Mouse (Mus musculus) gastrocnemius, postnatal 4 days (tissue): ENCODE measurements around the gene Rpn1. TPM values are rescaled to one million over a fixed set of nuclear protein-coding genes. Genes with fewer than 3 reads are reported as not detected.
A peak's percentile ranks its signal among the peaks of the same experiment; 100 is the strongest.

Source experiments
- DNase-seq, 2 experiments: peaks; one replicate each; pipeline ENCODE4 v3.0.0; 2021 to 2022; ENCODE audit warnings: low spot score in 2 of 2, mixed read lengths in 2 of 2
- total RNA-seq, 2 experiments: library from RNA; stranded (reverse); gene quantifications; 2 replicates each; pipeline ENCODE4 v1.2.3; 2021

The Rpn1 gene
- total RNA-seq, 2 experiments from 2014 or later: 101 to 110 TPM

DNA sequence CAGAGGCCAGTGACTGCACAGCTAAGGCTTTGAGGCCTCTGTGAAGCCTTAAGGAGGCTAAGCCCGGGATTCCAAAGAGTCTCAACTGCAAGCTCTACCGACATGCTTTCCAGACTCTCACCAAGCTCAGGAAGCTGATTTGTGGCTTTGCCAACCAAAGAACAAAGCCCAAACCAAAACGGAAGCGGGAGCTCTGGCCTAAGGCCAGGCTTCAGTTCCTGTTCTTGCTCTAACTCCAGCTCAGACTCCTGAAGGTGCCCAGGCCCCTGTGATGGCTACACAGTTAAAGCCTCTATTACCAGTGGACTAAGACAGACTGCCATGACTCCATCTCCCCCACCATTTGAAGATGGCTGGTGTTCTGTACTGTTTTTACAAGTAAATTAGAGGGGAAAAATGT lies 19.2 kb upstream of the Rpn1 start:
- peak in 1 of 2 experiments; percentile 26 for DNase-seq

DNA sequence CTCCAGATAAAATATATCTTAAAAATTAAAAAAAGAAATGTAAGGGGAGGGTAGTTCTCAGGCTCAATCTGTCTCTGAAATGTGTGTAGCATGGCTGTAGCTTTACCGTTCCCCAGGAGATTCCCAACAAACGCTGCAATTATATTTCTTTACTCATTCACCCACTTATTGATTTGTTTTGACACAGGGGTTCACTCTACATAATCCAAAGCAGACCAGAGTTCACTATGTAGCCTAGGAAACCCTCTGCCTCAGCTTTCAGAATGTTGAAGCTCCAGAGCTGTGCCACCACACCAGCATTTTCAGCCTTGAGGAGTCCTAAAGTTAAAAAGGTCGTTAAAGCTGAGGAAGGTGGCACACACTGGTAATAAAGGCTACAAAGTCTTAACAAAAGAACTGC lies 18.3 kb upstream of the Rpn1 start:
- DNase-seq: no peak

DNA sequence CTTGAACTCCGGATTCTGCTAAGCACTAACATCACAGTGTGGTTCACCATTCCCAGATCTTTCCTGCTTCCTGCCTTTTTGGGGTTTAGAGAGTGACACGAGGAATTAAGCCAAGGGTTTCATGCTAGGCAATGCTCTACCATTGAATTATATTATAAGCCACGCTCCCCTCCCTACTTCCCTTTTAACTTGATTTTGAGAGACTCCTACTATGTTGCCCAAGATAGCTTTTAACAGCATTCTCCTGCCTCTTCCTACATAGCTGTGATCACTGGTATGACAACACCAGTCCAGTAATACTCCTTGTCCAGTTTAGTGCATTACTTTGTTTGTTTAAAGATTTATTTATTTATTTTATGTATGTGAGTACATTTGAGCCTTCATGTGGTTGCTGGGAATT lies 16.6 kb upstream of the Rpn1 start:
- DNase-seq: no peak

DNA sequence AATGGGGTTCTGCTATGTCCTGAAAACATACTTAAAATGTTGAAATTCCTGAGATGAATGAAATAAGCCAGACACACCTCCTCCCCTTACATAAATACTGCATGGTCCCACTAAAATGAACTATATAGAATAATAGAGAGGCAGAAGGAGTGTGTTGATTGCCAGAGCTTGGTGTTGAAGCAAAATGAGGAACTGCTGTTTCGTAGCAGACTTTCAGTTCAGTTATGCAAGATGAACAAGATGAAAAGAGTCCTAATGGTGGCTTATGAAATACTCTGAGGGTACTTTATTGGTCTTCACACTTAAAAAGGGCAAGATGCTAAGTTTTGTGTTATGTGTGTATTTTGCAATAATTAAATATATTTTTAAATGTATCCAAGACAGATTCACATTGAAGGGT lies 15.5 kb upstream of the Rpn1 start:
- no peak for DNase-seq

DNA sequence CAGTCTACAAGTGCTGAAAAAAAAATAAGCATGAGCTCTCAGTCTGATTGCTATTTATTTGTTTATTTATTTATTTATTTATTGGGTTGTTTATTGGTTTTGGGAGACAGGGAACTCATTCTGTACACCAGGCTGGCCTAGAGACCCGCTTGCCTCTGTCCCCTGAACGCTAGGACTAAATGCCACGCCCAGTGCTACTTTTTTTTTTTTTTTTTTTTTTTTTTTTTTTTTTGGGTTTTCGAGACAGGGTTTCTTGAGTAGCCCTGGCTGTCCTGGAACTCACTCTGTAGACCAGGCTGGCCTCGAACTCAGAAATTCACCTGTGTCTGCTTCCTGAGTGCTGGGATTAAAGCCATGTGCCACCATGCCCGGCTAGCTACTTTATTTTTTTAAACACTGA lies 13.8 kb upstream of the Rpn1 start:
- no peak for DNase-seq

DNA sequence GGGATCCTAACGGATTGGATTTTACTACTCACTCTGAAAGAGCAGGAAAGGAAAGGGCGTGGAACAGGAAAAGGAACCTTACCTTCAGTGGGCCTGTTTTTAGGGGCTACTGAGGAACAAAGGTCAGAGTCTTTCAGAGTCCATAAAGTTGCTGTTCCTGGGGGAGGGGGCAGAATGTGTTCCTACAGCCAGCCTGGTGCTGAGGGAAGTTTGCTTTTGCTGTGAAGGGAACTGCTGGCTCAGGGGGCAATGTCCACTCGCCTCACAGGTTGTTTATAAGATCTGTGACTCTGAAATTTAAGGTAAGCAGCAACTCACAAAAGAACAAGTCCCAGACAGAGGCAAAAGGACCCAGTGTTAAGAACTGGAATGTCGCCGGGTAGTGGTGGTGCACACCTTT lies 13.1 kb upstream of the Rpn1 start:
- DNase-seq: no peak

DNA sequence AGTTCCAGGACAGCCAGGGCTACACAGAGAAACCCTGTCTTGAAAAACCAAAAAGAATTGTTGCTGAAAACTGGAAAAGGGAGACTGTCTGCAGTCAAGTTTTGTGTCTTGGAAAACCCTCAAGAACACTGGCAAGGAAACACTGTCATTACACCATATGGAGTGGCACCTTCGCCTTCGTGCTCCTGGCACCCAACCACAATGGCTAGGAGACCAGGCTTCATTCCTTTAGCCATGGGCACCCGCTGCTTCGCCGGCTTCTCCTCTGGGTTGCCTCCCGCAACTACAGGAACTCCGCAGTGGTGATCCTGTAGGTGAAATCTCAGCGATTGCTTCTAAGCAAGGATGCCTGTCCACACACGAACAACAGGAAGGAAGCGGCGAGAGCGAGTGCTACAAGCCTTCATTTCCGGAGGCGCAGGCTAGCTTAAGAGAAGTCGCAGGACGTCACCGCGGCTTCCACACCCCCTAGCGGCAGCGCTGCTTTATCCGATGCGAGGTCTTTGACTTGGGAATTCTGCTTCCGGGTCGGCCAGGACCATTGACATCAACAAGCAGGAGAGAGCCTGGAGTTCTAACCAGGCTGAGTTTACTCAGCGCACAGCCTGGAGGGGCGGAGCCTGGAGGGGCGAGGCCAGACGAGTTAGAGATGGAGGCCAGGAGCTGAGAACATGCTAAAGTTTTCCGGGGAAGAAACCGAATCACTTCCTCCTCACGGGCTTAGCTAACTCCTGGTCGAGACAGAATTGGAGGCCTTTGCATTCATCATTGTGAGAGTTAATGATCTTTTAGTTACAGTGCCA lies 9.3 kb upstream of the Rpn1 start:
- peak; percentile 85 to 94 for DNase-seq

DNA sequence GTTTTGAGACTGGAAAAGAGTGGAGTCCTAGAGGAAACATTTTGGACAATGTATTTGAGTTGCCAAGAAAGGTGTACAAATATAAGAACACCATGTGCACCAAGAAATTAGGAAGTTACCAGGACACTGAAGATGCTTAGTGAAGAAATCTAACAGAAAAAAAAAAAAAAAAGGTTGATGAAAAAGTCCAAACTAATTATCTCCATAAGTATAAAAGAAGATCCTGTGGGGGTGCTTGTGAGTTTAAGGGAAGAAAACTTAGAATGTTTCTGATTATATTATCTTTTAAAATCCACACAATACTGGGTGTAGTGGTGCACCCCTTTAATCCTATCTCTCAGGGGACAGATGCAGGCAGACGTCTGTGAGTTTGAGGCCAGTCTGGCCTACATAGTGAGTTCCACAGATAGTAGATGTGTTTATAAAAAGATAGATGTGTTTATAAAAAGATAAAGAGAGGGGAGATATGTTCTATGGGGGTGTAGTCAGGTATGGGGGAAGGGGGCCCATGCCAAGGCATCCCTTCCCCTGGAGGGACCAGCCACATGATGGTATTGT lies 8.2 kb upstream of the Rpn1 start:
- DNase-seq: no peak

DNA sequence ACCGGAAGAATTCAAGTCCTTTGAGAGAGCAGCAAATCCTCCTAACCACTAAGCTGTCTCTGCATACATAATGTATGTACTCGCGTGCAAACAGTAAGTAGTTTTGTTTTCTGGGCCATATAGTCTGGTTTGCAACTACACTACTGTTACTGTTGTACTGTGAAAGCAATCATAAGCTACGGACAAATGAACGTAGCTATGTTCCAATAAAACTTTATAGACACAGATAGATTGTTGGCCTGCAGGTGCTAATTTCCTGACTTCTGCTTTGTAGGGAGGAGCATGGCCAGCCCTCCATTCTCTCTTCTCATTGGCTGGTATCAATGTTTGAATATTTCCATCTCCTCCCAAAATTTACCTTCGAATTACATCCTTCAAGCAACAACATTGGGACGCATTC lies 1.2 kb upstream of the Rpn1 start:
- no peak for DNase-seq

DNA sequence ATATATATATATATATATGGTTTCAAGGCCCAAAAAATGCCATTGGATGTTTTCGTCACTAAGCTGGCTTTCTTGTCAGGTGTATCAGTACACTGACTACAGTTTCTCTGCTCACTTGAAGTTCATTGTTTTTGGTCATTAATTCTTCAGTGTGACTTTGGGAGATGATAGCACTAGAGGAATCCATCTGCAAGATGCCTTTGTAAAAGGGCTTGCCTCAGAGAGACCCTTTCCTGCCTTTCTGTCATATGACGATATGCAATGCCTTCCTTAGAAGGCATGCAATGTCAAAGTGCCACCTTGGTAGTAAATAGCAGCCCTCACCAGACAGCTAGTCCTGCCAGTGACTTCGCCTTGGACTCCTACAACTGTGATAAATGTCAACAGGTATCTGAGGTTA lies 610 bp upstream of the Rpn1 start:
- no peak for DNase-seq

DNA sequence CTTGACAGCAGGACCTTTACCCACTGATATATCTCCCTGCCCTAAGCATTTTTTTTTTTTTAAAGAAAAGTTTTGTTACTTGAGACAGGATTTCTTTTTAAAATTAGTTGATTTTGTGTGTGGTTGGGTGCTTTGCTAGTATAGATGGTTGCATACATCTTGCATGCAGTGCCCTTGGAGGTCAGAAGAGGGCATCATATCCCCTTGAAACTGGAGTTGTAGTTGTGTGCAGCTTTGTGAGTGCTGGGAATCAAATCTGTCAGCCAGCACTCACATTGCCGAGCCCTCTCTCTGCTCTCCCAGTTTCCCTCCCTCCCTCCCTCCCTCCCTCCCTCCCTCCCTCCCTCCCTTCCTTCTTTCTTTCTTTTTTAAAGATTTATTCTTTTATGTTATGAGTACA lies 4.7 kb downstream of the Rpn1 start:
- no peak for DNase-seq

DNA sequence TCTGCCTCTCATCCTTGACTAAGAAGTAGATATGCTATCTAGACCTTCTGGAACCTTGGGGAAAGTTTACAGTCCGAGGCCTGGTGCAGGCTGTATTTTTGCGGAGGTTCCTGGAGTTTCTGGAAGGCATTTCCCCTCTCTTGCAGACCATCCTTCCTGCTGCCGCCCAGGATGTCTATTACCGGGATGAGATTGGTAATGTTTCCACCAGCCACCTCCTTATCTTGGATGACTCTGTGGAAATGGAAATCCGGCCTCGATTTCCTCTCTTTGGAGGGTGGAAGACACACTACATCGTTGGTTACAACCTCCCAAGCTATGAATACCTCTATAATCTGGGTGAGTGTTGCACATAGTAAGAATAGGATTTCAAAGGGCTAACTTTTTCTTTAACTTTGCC lies 11.1 kb downstream of the Rpn1 start:
- no peak for DNase-seq

DNA sequence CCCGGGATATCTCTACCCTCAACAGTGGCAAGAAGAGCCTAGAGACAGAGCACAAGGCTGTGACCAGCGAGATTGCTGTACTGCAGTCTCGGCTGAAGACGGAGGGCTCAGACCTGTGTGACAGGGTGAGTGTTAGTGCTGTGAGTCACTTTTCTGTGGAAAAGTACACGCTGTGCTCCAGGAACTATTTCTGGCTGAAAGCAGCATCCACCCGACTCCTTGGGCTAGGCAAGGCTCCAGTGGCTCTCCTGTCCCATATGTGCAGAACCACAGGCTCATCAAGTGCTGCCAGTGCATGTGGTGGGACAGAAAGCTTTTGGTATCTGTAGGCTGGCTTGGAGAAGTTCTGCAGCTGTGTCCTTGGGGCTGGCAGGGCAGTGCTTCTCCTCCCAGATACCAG lies 17.8 kb downstream of the Rpn1 start:
- DNase-seq: no peak

DNA sequence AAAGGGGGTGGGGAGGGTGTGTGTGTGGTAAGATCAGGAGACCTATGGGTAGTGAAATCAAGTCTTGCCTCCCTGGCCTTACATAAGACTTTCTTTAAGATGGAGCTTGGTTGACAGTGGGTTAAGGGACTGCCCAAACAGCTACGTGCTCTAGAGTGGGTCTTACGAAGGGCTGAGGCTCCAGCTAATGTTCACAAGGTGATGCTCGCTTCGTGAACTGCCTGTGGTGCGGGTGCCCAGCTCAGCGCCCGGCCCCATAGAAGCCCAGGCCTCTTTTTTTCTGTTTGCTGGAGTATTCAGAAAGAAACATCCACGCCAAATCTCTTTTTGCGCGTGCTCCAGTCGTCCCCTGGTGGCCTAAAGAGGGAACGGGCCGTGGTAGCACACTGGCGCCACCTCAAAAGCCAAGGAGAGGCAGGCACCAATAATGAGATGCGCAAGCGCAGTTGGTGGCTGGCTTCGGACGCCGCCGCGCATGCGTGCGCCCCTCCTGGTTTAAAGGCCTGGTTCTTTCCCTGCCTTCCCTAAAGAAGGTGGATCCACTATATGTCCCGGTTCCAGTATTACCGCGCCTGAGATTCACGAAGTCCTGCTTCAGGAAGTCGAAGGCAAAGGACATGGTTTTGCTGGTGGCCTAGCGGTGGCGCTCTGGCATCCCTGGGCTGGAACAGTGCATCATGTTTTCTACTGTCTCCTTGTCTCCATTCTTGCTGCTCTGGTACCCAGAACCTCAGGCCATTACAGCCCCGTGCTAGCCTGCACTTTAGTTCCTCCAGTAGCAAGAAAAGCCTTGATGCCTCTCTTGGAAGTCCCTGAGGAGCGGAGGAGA lies 21.7 kb downstream of the Rpn1 start:
- peak; percentile 79 to 90 for DNase-seq

DNA sequence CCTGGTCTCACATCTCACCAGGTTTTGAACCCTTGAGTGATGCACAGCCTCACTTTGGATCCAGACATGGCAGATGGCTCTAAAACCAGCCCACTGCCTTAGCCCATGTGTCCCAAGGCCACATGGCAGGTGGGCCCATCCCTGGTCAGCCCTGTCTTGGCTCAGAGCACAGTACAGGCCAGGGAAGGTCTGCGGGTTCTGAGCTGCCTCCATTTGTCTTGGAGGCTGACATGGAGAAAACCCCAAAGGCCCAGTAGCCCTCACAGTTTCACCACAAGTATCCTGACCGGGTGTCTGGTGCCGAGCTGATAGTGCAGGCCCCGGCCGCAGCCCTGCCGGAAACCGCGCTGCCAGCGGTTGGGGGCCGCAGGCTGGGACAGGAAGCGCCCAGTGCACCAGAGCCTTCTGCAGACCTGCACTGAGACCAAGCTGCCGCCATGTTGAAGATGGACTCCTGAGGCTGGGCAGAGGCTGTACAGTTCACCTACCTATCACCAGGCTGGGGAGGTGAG lies 22.4 kb downstream of the Rpn1 start:
- no peak for DNase-seq

DNA sequence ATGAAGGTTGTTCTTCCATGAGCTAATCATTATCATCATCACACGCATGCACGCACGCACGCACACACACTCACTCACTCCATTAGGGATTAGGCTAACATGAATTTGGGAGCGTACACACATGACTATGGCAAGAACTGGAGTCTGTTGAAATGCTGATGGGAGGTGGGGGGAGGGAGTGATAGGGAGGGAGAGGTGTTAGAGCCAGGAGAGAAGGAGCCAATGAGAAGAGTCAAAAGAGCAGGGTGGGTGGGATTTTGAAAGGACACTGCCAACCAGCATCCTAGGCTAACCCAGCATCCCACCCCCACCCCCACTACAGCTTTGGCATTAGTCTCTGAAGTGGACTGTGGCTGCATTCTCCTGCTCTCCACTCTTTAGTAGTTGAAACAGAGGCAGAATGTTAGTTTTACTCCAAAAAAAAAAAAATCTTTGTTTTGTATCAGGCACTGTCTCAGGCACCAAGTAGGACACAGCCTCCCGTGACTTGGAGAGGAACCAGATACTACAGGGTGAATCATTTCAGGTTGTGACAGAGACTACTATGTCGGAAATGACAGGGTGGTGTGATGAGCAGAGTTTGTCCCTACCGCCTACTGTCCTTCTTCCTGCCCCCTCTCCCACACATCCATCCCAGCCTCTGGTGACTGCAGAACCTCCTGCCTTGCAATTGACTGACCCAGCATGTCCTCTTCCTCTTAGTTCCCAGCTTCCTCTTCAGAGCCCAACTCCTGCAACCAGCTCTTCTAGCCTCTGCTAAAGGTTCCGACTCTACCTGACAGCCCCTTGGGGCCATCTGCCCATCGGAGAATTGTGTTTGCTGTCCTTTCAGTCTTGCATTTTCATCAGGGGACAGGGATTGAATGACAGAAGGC lies 23.6 kb downstream of the Rpn1 start:
- no peak for DNase-seq

DNA sequence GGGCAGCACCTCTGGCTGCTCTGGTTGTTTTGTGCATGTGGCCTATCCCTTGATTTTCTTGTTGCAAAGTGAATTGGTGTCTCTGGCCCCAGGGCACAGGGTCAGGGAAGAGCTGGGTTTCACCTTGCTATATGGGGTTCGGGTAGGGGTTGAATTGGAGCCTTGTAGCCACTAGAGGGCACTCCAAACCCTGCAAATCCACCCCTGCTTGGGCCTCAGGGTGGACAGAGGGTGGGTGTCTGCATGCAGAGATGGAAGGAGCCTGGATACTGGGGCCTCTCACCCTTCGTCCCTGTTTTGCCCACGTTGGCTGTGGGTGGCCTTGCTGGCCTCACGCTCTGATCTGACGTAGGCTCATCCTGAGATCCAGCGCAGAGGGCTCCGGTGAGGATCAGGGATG lies 28.9 kb downstream of the Rpn1 start:
- DNase-seq: peak in 1 of 2 experiments; percentile 64

DNA sequence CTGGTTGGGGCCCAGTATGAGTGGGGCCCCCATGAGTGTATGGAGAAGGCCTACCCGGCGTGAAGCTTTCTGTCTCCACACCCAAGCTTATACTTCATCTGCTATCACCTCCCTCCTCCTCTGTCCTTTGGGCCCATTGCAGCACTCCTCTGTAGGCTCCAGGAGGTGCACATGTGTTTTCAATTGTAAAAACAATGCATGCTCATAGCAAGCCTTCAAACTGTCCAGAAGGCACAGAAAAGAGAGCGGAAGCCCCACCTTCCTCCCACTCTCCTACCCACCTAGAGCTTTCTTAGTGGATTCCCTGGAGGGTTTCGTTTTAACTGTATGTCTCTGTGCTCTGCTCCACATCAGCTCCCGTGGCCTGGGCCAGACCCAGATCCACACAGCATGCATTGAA lies 30.1 kb downstream of the Rpn1 start:
- DNase-seq: no peak

DNA sequence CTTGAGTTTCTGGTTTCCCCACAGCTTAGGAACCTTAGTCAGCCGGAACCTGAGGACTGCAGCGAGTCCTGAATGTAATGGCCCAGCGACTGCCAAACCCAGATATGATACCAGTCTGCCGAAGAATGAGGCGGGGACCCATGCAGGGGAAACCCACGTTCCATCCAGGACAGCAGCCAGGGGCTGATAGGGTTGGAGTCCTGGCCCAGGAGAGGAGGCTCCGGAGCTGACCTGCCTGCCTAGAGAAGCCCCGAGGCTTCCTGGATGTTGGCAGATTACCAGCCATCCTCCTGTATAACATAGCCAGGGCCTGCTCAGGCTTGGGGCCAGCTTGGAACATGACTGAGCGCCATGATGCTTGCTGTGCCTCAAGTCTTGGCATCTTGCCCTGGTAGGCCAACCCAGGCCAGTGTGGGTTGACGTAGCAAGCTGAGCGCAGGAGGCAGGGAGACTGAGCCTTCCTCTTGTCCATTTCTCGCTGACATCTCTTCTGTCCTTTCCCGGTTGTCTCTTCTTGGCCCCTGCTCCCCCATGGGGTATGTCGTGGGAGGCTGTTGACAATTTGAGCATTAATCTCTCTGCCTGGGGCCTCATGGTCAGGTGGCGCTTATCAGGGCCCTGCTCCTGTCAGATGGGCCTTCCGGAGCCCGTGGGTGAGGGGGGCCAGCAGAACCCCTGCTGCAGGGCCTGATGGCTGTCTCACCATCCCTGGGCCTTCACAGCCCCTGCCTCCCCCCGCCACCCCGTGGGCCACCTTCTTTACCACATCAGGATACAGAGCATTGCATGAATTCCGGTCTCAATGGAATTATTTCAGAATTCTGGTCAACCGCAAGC lies 32.3 kb downstream of the Rpn1 start:
- DNase-seq: no peak

DNA sequence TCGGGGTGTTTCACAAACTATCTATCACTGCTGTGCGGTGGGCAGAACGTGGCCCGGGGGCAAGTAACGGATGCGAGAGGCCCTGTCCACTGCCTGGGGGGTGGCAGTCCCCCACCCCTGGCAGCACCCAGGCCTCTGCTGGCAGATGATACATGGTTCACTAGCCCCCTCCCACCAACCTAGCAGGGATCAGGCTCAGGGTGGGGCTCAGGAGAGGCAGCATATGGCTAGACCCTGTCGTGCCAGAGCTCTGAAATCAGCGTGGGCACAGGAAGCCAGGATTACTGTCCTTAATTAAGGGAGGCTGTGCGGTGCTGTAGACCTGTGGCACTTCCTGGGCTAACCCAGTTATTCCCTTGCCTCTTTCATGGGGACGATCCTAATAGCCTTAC lies 32.9 kb downstream of the Rpn1 start:
- no peak for DNase-seq
